Mouse (Mus musculus) gastrocnemius, adult 2 months (tissue): ENCODE measurements at regions not wholly inside any gene's neighbourhood (a gene's known extent, or its start where the extent isn't known, plus 50 kb on each side); places are given as distances from the start of the nearest gene placed in this dataset.

Source experiments
- DNase-seq: peaks from one replicate; pipeline ENCODE4 v3.0.0; 2022
- H3K27ac ChIP-seq: fragments of 200-600 bp; 2 replicates; pipeline ENCODE4 v1.8.1; 2022; ENCODE audit warnings: mild to moderate bottlenecking
- H3K4me3 ChIP-seq: fragments of 200-600 bp; 2 replicates; pipeline ENCODE4 v1.8.1; 2022; ENCODE audit warnings: mild to moderate bottlenecking, moderate library complexity
- CTCF ChIP-seq: fragments of 200-600 bp; IDR thresholded peaks from 2 replicates; pipeline ENCODE4 v1.8.1; 2022; ENCODE audit warnings: antibody characterized with exemption, mild to moderate bottlenecking, moderate library complexity
- intact Hi-C: fragments of 180-260 bp; cut with DNase I; formaldehyde crosslinking; loops from one replicate; pipeline ENCODE4 v1.15.1; 2025

DNA sequence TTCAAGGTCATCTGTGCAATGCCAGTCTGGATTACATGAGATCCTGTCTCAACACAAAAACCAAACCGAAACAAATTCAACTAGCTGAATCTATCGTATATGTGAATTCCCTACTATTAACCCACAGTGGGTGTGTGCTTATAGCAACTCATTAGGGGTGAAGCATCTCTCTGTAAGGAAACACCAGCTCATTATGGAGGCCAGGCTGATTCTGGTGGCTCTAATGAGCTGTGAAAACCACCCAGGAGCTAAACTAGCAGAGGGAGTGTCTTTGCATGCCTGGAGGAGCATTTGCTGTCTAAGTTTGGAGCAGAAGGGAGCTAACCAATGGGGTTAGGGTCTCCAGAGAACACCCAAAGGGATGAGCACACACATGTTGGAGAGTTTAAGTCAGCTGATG, 54.1 kb upstream of the Adamts2 start:
- no peak for DNase-seq
- H3K4me3 ChIP-seq = no peak overlapping the region
- no peak overlapping the region for H3K27ac ChIP-seq
- intact Hi-C loops = no loop called here
- no peak for TF ChIP-seq CTCF

DNA sequence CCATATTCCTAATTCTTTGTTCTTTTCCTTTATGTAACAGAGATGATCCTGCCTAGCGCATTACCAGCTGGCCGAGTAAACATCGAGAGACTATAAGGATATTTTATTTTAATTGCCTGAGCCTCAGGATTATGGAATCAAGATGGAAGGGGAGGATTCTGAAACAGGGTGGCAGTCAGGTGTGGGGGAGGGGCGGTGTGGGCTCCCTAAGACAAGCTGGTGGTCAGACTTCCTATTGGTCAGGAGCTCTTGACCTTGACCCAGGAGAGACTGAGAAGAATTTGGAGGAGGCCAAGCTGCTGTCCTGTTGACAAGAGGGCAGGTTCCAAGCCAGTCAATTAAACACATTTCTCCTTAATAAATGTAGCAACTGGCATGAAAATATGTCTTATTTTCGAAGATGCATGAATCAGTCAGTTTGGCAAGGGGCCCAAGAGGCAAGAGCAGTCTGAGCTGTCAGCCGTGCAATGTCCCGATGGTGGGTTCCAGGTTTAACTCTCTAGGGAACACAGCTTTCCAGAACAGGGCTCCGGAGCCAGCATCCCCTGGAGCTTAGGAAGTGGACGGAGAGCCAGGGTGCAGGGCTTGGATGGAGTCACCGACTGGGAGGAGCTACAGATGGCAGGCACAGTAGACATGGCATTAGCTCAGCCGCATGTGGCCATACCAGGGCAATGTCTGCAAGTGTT, 55.3 kb upstream of the Adamts2 start:
- H3K27ac ChIP-seq = no peak overlapping the region
- intact Hi-C loops = no loop called here
- no peak for TF ChIP-seq CTCF
- peak; percentile 45 for DNase-seq
- no peak overlapping the region for H3K4me3 ChIP-seq

DNA sequence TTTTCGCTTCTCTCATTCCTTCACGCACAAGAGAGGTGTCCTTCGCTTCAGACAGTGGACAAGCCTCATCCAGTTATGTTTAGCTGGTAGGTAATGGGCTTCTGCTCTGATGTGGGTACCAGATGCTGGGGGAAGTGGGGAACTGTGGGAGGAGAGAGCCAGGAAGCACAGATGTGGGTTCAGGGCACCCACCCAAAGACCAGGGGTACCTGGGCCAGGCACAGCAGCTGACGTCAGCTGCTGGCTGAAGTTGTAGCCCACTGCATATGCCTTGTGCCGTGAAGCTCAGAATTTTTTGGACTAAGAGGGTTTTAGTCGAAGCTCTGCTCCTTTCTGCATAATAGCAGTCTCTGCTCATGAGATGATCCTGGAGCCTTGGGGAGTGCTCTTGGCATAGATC, 56.5 kb upstream of the Adamts2 start:
- DNase-seq = no peak
- no peak overlapping the region for H3K27ac ChIP-seq
- intact Hi-C loops = no loop called here
- TF ChIP-seq CTCF = no peak
- no peak overlapping the region for H3K4me3 ChIP-seq

DNA sequence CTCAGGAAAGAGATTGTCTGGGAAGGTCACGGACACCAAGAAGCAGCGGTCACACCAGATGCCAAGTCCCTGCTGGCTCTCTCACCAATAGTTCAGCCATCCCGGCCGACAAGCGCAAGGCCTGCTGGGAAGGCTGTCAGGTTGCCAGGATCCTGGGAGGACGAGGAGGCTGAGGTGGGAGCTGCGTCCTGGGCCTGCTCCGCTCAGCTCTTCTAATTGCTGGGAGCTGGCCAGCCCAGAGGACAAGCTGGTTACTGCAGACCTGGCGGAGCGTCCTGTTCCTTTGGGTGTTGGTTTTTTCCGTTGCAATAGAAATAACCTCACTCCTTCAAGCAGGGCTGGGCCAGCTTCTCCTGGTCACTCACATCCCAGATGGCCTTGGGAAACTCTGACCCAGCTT, 61.7 kb upstream of the Adamts2 start:
- TF ChIP-seq CTCF = no peak
- H3K4me3 ChIP-seq = no peak overlapping the region
- peak overlapping the region; percentile 44 for H3K27ac ChIP-seq
- intact Hi-C loops = no loop called here
- DNase-seq = peak; percentile 81

DNA sequence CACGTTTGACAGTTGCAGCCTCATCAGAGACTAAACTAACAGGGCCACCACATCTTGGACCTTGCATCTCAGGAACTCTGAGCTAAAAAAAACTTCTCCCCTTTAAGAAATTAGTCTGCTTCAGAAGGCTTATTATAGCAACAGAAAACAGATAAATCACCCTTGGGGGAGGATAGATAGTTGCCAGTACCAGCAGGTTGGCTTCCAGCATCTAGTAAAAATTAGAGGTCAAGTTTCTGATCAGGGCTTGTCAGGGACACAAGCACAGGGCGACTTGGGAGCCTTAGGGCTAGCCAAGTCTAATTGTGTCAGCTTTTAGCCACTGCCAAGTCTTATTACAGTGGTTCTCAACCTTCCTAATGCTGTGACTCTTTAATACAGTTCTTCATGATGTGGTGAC, 67.6 kb upstream of the Adamts2 start:
- peak overlapping the region; percentile 81 for H3K27ac ChIP-seq
- intact Hi-C loops = loop anchor here (5.0 kb wide), 1 partner anchor 47 kb away; no protein-coding TSS in a partner anchor
- no peak for TF ChIP-seq CTCF
- no peak overlapping the region; the same call in 1 of the 2 replicates for H3K4me3 ChIP-seq
- peak; percentile 46 for DNase-seq

DNA sequence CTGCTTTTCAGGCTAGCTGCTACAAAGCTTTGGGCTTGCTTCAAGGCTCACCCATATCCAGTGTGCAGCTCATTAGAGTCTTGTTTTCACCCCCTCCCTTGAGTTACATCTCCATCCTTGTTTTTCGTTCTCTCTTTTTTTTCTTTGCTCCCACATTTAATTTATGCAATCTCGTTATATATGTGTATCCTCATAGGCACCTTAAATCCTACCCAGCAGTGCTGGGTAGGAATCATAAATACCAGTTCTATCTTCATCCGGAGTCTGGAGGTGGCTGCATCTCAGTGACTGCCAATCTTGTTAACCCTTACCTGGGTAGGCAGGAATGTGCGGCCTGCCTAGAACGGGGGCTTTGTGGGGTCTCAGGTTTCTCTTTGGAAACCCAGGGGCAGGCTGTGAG, 74.0 kb upstream of the Adamts2 start:
- no peak for DNase-seq
- intact Hi-C loops = no loop called here
- Histone ChIP-seq H3K27ac (no peak overlapping the region), H3K4me3 (no peak overlapping the region)
- no peak for TF ChIP-seq CTCF

DNA sequence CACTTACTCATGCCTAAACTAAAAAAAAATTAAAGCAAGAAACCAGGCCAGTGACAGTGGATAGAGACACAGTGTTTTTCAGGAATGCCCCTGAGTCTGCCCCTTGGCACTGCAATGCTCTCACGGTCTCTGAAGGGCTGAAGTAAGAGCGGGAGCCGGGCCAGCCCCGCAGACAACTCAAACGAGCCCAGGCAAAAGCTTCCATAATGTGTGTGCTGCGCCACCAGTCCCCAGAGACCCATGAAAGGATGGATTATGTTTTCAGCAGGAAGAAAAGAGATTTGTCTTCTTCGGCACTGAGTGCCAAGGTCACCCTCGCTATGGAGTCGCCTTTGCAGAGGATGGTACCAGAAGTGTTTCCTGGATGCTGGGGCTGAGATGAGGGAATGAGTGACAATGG, 81.7 kb upstream of the Adamts2 start:
- Histone ChIP-seq H3K4me3 (no peak overlapping the region), H3K27ac (no peak overlapping the region)
- intact Hi-C loops = no loop called here
- no peak for TF ChIP-seq CTCF
- no peak for DNase-seq

DNA sequence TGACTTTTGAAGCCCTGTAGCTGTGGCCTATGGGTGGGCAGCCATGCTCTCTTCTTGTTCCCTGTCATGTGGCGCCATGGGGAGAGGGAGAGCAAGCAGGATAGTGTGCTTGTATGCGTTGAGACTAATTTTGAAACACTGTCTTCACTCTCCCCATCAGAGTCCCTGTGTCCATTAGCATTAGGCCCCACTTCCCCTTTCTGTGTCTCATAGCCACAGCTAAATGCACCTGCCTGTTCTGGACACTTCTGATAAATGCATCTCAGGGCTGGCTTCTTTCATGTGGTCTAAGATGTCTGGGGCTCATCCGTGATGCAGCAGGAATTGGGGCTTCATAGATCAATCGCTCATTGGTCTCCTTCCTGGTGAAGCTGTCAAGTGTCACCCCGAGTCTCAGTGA, 77.0 kb upstream of the Rufy1 start:
- Histone ChIP-seq H3K27ac (no peak overlapping the region), H3K4me3 (no peak overlapping the region)
- no peak for DNase-seq
- intact Hi-C loops = no loop called here
- no peak for TF ChIP-seq CTCF

DNA sequence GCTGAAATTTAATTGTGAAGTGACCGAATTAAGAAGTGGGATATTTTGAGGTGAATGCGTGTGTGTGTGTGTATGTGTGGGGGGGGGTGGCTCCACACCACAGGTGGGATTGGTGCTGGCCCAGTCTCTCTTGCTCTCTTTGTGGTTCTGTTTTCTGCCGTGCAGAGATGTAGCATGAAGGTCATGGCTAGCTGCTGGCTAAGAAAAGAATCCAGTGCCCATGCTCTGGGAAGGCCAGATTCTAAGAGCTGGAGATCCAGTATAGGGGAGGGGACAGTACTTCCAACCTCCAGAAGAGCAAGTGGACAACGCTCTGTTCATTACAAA, 76.5 kb upstream of the Rufy1 start:
- H3K27ac ChIP-seq = no peak overlapping the region
- TF ChIP-seq CTCF = no peak
- H3K4me3 ChIP-seq = no peak overlapping the region
- intact Hi-C loops = no loop called here
- DNase-seq = no peak

DNA sequence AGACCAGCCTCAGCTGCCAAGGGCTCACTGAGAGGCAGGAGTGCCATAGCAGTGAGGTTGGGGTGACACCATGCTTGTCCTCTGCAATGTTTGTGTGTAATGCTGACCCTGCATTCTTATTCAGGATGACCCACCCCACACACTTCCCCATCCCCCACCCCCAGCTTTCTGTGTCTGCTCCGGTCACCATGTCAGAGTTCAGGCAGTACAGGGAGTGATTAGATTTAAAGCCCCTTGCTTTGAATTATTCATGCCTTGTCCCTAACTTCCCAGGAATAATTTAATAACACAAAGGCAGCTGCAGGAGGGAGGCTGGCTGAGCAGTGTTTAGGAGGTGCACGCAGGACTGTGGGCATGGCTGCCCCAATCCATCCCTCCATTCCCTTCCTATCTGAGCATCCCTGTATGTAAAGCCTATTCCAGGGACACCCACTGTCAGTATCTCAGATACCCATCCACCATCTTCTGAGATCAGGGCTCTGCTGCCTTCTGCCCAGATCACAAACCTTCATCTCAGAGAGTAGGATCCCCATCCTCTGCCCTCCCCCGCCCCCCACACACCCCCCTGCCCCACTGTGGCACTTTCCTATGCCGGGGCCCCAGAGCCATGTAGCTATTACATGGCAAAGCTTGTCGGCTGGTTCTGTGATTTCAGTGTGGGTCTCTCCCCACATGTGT, 76.0 kb upstream of the Rufy1 start:
- no peak for TF ChIP-seq CTCF
- no peak for DNase-seq
- H3K4me3 ChIP-seq = no peak overlapping the region
- intact Hi-C loops = no loop called here
- H3K27ac ChIP-seq = no peak overlapping the region

DNA sequence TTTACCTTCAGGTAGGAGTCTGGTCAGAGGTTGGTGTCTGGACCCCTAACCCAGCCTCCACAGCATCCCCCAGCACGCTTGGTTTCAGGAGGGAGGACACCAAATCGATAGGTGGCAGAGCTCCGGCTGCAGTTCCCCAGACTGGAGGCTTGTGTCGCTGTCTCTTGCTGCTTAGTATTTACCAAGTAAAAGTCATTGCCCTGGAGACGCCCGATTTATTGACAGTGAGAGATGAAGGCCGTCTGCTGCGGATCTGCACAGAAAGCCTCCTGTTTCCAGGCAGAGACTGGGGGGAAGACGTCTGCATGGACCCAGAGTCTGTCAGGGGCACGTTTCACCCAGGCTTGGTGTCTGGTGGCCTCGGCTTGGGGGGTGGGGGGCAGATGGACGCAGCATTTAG, 70.4 kb upstream of the Rufy1 start:
- Histone ChIP-seq H3K4me3 (no peak overlapping the region), H3K27ac (no peak overlapping the region)
- peak; percentile 21 for TF ChIP-seq CTCF
- intact Hi-C loops = no loop called here
- DNase-seq = no peak

DNA sequence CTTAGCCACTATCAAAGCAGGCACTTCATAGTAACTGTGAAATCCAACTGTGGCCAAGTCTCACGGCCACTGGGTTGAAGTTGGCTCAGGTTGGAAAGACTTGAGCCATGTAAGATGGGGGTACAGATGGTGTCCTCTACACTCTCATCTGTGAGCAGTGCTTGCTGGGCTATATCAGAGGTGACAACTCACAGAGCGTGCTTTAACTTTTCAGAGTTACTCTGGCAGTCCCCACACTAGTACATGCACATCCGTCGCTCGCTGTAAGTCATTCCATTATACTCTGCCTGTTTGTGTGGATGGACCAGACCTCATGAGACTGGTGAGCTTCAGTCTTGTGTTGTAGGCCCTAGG, 62.2 kb upstream of the Rufy1 start:
- intact Hi-C loops = no loop called here
- TF ChIP-seq CTCF = no peak
- H3K27ac ChIP-seq = no peak overlapping the region
- DNase-seq = no peak
- H3K4me3 ChIP-seq = no peak overlapping the region

DNA sequence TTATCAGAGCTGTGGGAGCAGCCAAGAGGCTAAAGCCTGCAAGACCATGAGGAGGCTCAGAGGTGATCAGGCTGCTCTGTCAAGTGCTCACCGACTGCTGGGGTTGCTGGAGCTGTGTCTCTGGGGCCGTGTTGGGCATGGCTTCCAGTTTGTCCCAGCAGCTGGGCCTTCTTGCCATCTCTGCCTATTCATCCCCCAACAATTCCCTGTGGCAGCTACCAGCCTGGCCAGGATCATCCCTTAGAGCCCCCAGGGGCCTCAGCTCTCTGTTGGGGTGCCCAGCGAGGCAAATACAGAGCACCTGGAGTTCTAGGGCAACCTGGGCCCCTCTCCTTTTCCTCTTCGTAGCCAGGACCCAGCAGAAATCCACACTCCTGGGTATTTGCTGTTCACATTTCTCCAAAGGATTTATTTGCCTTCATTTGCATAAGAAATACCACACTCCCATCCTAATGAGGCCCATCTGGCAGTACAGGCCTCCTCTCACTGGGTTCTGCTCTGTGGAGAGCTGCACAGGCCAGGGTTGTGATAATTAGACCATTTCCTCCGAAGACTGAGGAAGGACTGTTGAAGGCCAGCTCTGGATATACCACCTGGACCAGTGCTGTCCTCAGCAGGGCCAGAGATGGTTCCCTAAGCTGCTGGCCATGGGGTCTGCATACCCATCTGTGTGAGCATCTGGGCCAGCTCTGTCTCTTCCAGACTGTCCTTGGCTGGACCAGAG, 61.6 kb upstream of the Rufy1 start:
- Histone ChIP-seq H3K4me3 (no peak overlapping the region), H3K27ac (no peak overlapping the region)
- TF ChIP-seq CTCF = no peak
- no peak for DNase-seq
- intact Hi-C loops = no loop called here

DNA sequence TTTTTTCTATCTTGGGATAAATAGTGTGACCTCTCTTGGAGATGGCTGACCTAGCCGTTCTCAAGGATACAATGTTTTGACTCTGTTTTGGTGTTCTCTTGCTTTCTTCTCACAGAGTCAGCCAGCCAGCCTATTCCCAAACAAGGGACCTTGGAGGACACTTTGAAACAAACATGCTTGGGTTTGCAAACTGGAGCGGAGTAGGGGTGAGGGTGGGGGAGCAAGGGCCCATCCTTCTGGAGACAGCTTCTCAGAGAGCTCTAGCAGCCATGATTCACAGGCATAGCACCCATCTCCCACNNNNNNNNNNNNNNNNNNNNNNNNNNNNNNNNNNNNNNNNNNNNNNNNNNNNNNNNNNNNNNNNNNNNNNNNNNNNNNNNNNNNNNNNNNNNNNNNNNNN, 52.9 kb upstream of the Rufy1 start:
- H3K4me3 ChIP-seq = no peak overlapping the region
- TF ChIP-seq CTCF = no peak
- DNase-seq = no peak
- no peak overlapping the region for H3K27ac ChIP-seq
- intact Hi-C loops = no loop called here
